Mouse (Mus musculus) MEL (cell line): ENCODE data around the gene Scai. TPM values are rescaled to one million over a fixed set of nuclear protein-coding genes. Genes with fewer than 3 reads are reported as not detected.

Source experiments
- DNase-seq: peaks from one replicate; pipeline ENCODE4 v3.0.0; 2011; ENCODE audit warnings: low read depth, low spot score
- H3K27ac ChIP-seq: 2 replicates; pipeline ENCODE4 v1.5.1; 2012; ENCODE audit warnings: low read depth, mild to moderate bottlenecking, control low read depth, low read length, moderate library complexity; ENCODE audit not compliant: control insufficient read depth
- H3K27me3 ChIP-seq, 2 experiments: fragments of 150-350 bp in 1 of 2; sonication (generic) in 1 of 2; 2 replicates each; pipeline ENCODE4 v1.6.1; 2012; ENCODE audit warnings: low read length in 2 of 2, mild to moderate bottlenecking in 2 of 2, improper control_type of control experiment in 1 of 2, moderate library complexity in 1 of 2; ENCODE audit not compliant: insufficient read depth in 2 of 2, control insufficient read depth in 1 of 2
- H3K36me3 ChIP-seq, 2 experiments: 2 replicates each; pipeline ENCODE4 v1.6.1; 2012 to 2014; ENCODE audit warnings: low read length in 2 of 2, improper control_type of control experiment in 1 of 2, inconsistent platforms in 1 of 2, mild to moderate bottlenecking in 1 of 2; ENCODE audit not compliant: insufficient read depth in 2 of 2, control insufficient read depth in 1 of 2
- H3K4me1 ChIP-seq, 2 experiments: fragments of 150-350 bp in 1 of 2; sonication (generic) in 1 of 2; 2 replicates each; pipeline ENCODE4 v1.6.1; 2012; ENCODE audit warnings: low read length in 2 of 2, improper control_type of control experiment in 1 of 2, mild to moderate bottlenecking in 1 of 2; ENCODE audit not compliant: insufficient read depth in 2 of 2, control insufficient read depth in 1 of 2
- H3K4me3 ChIP-seq, 2 experiments: fragments of 150-350 bp in 1 of 2; sonication (generic) in 1 of 2; 2 replicates each; pipeline ENCODE4 v1.5.1; 2012; ENCODE audit warnings: low read depth in 2 of 2, low read length in 2 of 2, mild to moderate bottlenecking in 2 of 2, moderate library complexity in 2 of 2, control low read depth in 1 of 2, improper control_type of control experiment in 1 of 2; ENCODE audit not compliant: control insufficient read depth in 1 of 2, insufficient read depth in 1 of 2
- H3K79me2 ChIP-seq: 2 replicates; pipeline ENCODE4 v1.6.1; 2012; ENCODE audit warnings: mild to moderate bottlenecking, low read length, moderate library complexity; ENCODE audit not compliant: control insufficient read depth, poor library complexity, insufficient read depth
- H3K9ac ChIP-seq: 2 replicates; pipeline ENCODE4 v1.6.1; 2012; ENCODE audit warnings: low read depth, mild to moderate bottlenecking, control low read depth, low read length, moderate library complexity; ENCODE audit not compliant: control insufficient read depth, poor library complexity, severe bottlenecking
- H3K9me3 ChIP-seq: fragments of 150-350 bp; sonication (generic); replicated peaks from 2 replicates; pipeline ENCODE4 v1.6.1; 2012; ENCODE audit warnings: mild to moderate bottlenecking, low read length, improper control_type of control experiment, moderate library complexity; ENCODE audit not compliant: insufficient read depth
- BHLHE40 ChIP-seq: IDR thresholded peaks from 2 replicates; pipeline ENCODE4 v1.6.1; 2012; ENCODE audit warnings: low read depth, mild to moderate bottlenecking, inconsistent platforms, low read length, improper control_type of control experiment, borderline replicate concordance
- E2F4 ChIP-seq: IDR thresholded peaks from 2 replicates; pipeline ENCODE4 v1.6.1; 2011; ENCODE audit warnings: low read depth, low read length, improper control_type of control experiment, borderline replicate concordance
- EP300 ChIP-seq, 2 experiments: IDR thresholded peaks; 2 replicates each; pipeline ENCODE4 v1.6.1; 2011; ENCODE audit warnings: improper control_type of control experiment in 2 of 2, low read length in 2 of 2, low read depth in 1 of 2, mild to moderate bottlenecking in 1 of 2
- ETS1 ChIP-seq: IDR thresholded peaks from 2 replicates; pipeline ENCODE4 v1.6.1; 2012; ENCODE audit warnings: low read depth, mild to moderate bottlenecking, inconsistent platforms, low read length, improper control_type of control experiment, moderate library complexity
- GABPA ChIP-seq: IDR thresholded peaks from 2 replicates; pipeline ENCODE4 v1.6.1; 2012; ENCODE audit warnings: low read depth, mild to moderate bottlenecking, inconsistent platforms, low read length, improper control_type of control experiment, moderate library complexity
- GATA1 ChIP-seq: IDR thresholded peaks from 2 replicates; pipeline ENCODE4 v1.6.1; 2011; ENCODE audit warnings: low read depth, low read length, improper control_type of control experiment
- HCFC1 ChIP-seq: IDR thresholded peaks from 2 replicates; pipeline ENCODE4 v1.6.1; 2012; ENCODE audit warnings: low read depth, mild to moderate bottlenecking, inconsistent platforms, low read length, improper control_type of control experiment, moderate library complexity
- JUND ChIP-seq: IDR thresholded peaks from 2 replicates; pipeline ENCODE4 v1.6.1; 2011; ENCODE audit warnings: low read depth, mild to moderate bottlenecking, improper control_type of control experiment, low read length
- KAT2A ChIP-seq: conservative IDR thresholded peaks from 2 replicates; pipeline ENCODE4 v1.6.1; 2012; ENCODE audit warnings: low read depth, low read length, improper control_type of control experiment, inconsistent platforms
- MAFK ChIP-seq: IDR thresholded peaks from 2 replicates; pipeline ENCODE4 v1.6.1; 2011; ENCODE audit warnings: low read depth, mild to moderate bottlenecking, low read length, improper control_type of control experiment, borderline replicate concordance
- MAX ChIP-seq: IDR thresholded peaks from 2 replicates; pipeline ENCODE4 v1.6.1; 2011; ENCODE audit warnings: low read length, improper control_type of control experiment
- MAZ ChIP-seq: IDR thresholded peaks from 2 replicates; pipeline ENCODE4 v1.6.1; 2012; ENCODE audit warnings: low read depth, mild to moderate bottlenecking, inconsistent platforms, low read length, improper control_type of control experiment
- MEF2A ChIP-seq: IDR thresholded peaks from 2 replicates; pipeline ENCODE4 v1.6.1; 2014; ENCODE audit warnings: low read depth, mild to moderate bottlenecking, inconsistent platforms, low read length, improper control_type of control experiment; ENCODE audit not compliant: poor library complexity, insufficient replicate concordance, severe bottlenecking; ENCODE audit errors: extremely low read depth
- MYB ChIP-seq: IDR thresholded peaks from 2 replicates; pipeline ENCODE4 v1.6.1; 2011; ENCODE audit warnings: mild to moderate bottlenecking, low read depth, low read length, improper control_type of control experiment
- NELFE ChIP-seq: IDR thresholded peaks from 2 replicates; pipeline ENCODE4 v1.6.1; 2011; ENCODE audit warnings: low read depth, low read length, improper control_type of control experiment
- NRF1 ChIP-seq: IDR thresholded peaks from 2 replicates; pipeline ENCODE4 v1.6.1; 2014; ENCODE audit warnings: low read depth, mild to moderate bottlenecking, inconsistent platforms, low read length, improper control_type of control experiment, moderate library complexity; ENCODE audit not compliant: poor library complexity, insufficient read depth, severe bottlenecking
- POLR2A ChIP-seq, 2 experiments: IDR thresholded peaks; 2 replicates each; pipeline ENCODE4 v1.6.1; 2011 to 2012; ENCODE audit warnings: low read length in 2 of 2, mild to moderate bottlenecking in 2 of 2, control low read depth in 1 of 2, improper control_type of control experiment in 1 of 2, low read depth in 1 of 2, moderate library complexity in 1 of 2; ENCODE audit not compliant: control insufficient read depth in 1 of 2, insufficient read depth in 1 of 2, poor library complexity in 1 of 2
- POLR2AphosphoS5 ChIP-seq: IDR thresholded peaks from 2 replicates; pipeline ENCODE4 v1.6.1; 2012; ENCODE audit warnings: low read depth, borderline replicate concordance, mild to moderate bottlenecking, inconsistent platforms, low read length, moderate library complexity, mixed read lengths
- RCOR1 ChIP-seq: IDR thresholded peaks from 2 replicates; pipeline ENCODE4 v1.6.1; 2012; ENCODE audit warnings: low read depth, mild to moderate bottlenecking, inconsistent platforms, low read length, improper control_type of control experiment
- SIN3A ChIP-seq: IDR thresholded peaks from 2 replicates; pipeline ENCODE4 v1.6.1; 2012; ENCODE audit warnings: low read length, improper control_type of control experiment, inconsistent platforms
- SMC3 ChIP-seq: IDR thresholded peaks from 2 replicates; pipeline ENCODE4 v1.6.1; 2011; ENCODE audit warnings: low read depth, low read length, improper control_type of control experiment
- TAL1 ChIP-seq: IDR thresholded peaks from 2 replicates; pipeline ENCODE4 v1.6.1; 2012; ENCODE audit warnings: mild to moderate bottlenecking, inconsistent platforms, low read length, moderate library complexity, mixed read lengths
- TBP ChIP-seq: IDR thresholded peaks from 2 replicates; pipeline ENCODE4 v1.8.0; 2011; ENCODE audit warnings: low read depth, low read length, improper control_type of control experiment
- TCF12 ChIP-seq: IDR thresholded peaks from 2 replicates; pipeline ENCODE4 v1.6.1; 2014; ENCODE audit warnings: low read depth, mild to moderate bottlenecking, inconsistent platforms, low read length, improper control_type of control experiment, moderate library complexity
- UBTF ChIP-seq: IDR thresholded peaks from 2 replicates; pipeline ENCODE4 v1.6.1; 2012; ENCODE audit warnings: low read depth, mild to moderate bottlenecking, inconsistent platforms, low read length, improper control_type of control experiment, moderate library complexity, borderline replicate concordance; ENCODE audit not compliant: insufficient read depth
- USF2 ChIP-seq, 2 experiments: IDR thresholded peaks; 2 replicates each; pipeline ENCODE4 v1.6.1; 2011 to 2012; ENCODE audit warnings: improper control_type of control experiment in 2 of 2, low read length in 2 of 2, borderline replicate concordance in 1 of 2, inconsistent platforms in 1 of 2, low read depth in 1 of 2, mild to moderate bottlenecking in 1 of 2; ENCODE audit not compliant: insufficient read depth in 1 of 2
- ZC3H11A ChIP-seq: IDR thresholded peaks from 2 replicates; pipeline ENCODE4 v1.6.1; 2012; ENCODE audit warnings: low read depth, mild to moderate bottlenecking, inconsistent platforms, low read length, improper control_type of control experiment
- ZKSCAN1 ChIP-seq: IDR thresholded peaks from 2 replicates; pipeline ENCODE4 v1.6.1; 2012; ENCODE audit warnings: low read depth, mild to moderate bottlenecking, inconsistent platforms, low read length, improper control_type of control experiment, moderate library complexity
- ZMIZ1 ChIP-seq: IDR thresholded peaks from 2 replicates; pipeline ENCODE4 v1.6.1; 2012; ENCODE audit warnings: low read depth, mild to moderate bottlenecking, inconsistent platforms, low read length, improper control_type of control experiment, moderate library complexity
- polyA plus RNA-seq, 2 experiments: library from polyadenylated mRNA; stranded (reverse) in 1 of 2; unstranded in 1 of 2; fragments of >175 nt in 1 of 2; fragments of >200 nt in 1 of 2; gene quantifications; 2 replicates each; pipeline versions ENCODE4 v1.2.1 to v1.2.4; 2012; ENCODE audit warnings: low replicate concordance in 2 of 2, low read depth in 1 of 2; ENCODE audit not compliant: insufficient read length in 2 of 2, insufficient read depth in 1 of 2, missing spikeins in 1 of 2
- total RNA-seq: library from RNA; depleted of rRNA; stranded (reverse); fragments of 300-350 nt; gene quantifications from 2 replicates; pipeline ENCODE4 v1.2.3, GENCODE M21; 2012

Gene Scai
- total and polyA plus RNA-seq, 3 experiments: 1.8 to 4.6 TPM; not detected in 1

DNA sequence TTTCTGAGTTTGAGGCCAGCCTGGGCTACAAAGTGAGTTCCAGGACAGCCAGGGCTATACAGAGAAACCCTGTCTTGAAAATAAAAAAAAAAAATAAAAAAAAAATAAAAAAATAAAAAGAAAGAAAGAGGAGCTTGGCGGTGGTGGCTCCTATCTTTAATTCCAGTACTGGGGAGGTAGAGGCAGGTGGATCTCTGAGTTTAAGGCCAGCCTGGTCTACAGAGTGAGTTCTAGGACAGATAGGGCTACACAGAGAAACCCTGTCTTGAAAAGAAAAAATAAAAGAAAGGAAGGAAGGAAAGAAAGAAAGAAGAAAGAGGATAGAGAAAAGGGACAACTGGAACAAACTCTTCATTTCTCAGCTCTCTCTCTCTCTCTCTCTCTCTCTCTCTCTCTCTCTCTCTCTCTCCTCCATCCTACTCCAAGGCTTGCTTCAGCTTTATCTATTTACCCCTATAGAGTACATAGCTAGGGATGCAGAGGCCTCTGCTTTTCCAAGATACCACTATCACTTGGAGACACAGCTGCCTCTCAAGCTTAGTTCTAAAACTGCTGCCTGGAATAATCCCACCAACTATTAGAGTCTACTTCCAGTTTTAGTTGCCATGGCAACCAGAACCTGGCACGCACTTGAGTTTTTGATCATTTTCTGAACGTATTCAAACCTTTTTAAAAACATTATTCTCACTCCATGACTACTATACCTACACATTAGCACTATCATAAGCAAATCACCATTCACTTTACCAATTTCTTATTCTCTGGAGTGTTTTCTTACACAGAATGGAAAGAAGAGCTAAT is 60.8 kb downstream of the Scai start:
- peak; percentile 68 for DNase-seq
- H3K27ac ChIP-seq: no peak overlapping the region

DNA sequence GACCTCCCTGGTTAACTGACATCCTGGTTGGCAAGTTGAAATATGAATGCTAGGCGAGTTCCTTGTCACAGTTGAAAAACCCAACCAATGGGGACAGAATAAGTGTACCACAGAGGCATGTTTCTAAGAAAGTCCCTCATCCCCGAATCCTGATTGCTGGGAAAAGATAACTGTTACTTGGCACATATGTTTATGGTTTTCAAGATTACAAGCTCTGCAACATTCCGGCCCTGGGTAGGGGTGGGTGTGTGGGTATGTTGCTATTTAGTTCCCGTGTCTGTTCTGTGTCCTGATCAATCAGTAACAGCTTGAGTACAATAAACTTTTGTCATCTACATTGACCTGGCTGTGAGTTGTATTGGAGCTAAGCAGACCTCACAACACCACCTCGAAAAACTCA is 66.4 kb downstream of the Scai start:
- Histone ChIP-seq H3K9ac (no peak overlapping the region), H3K27me3 (no peaks in the 10 kb centered on the region), H3K4me1 (no peaks in the 10 kb centered on the region), H3K9me3 (no peaks in the 10 kb centered on the region), H3K79me2 (no peaks in the 10 kb centered on the region), H3K27ac (no peak overlapping the region), H3K36me3 (no peaks in the 10 kb centered on the region; a peak in 1 of 4 replicates), H3K4me3 (no peak overlapping the region)
- no peak for TF ChIP-seq UBTF
- no peak for TF ChIP-seq POLR2A (IDR thresholded peaks at IDR 0.05; ENCODE audit: control insufficient read depth in 1 of 2, insufficient read depth in 1 of 2, low read depth in 1 of 2, low read length in 2 of 2, poor library complexity in 1 of 2)
- TF ChIP-seq E2F4: no peak
- TF ChIP-seq NRF1: no peak
- TF ChIP-seq SMC3: no peak
- TF ChIP-seq MAX: no peak
- TF ChIP-seq POLR2AphosphoS5: no peak
- TF ChIP-seq GABPA: no peak
- TF ChIP-seq MAFK: no peak
- TF ChIP-seq ZC3H11A: no peak
- TF ChIP-seq TAL1: no peak
- TF ChIP-seq JUND: no peak
- no peak for TF ChIP-seq MEF2A
- no peak for TF ChIP-seq NELFE
- TF ChIP-seq ZKSCAN1: no peak
- TF ChIP-seq USF2 (IDR thresholded peaks at IDR 0.05; ENCODE audit: borderline replicate concordance in 1 of 2, insufficient read depth in 1 of 2, low read depth in 1 of 2, low read length in 2 of 2): no peak
- no peak for DNase-seq

More for the DNA sequence above, 60.8 kb downstream of the Scai start:
- Histone ChIP-seq H3K9ac (no peak overlapping the region), H3K79me2 (no peaks in the 10 kb centered on the region), H3K27me3 (no peaks in the 10 kb centered on the region), H3K9me3 (no peaks in the 10 kb centered on the region), H3K36me3 (peaks cover 0 to 2% of the 10 kb centered on the region in 2 experiments; a peak in 1 of 4 replicates)
- TF ChIP-seq EP300 (IDR thresholded peaks at IDR 0.05; ENCODE audit: low read depth in 1 of 2, low read length in 2 of 2): peak; percentile 60 to 61; a peak in 3 of 4 replicates
- TF ChIP-seq BHLHE40: no peak
- no peak for TF ChIP-seq MYB
- peak; percentile 9; the same call in 1 of the 2 replicates for TF ChIP-seq RCOR1
- TF ChIP-seq POLR2AphosphoS5: no peak
- TF ChIP-seq TAL1: peak; percentile 74
- peak; percentile 14; the same call in 1 of the 2 replicates for TF ChIP-seq NELFE
- TF ChIP-seq HCFC1: no peak
- TF ChIP-seq KAT2A: no peak
- TF ChIP-seq GATA1: peak; percentile 60
- TF ChIP-seq TCF12: peak; percentile 65; the same call in 1 of the 2 replicates
- TF ChIP-seq SIN3A: no peak
- no peak for TF ChIP-seq TBP
- no peak for TF ChIP-seq MAZ
- TF ChIP-seq ZMIZ1: no peak
- peak; percentile 92 for TF ChIP-seq JUND
- TF ChIP-seq ETS1: 0 out of 2 replicates have a peak, but pooled peaks have one; percentile 15
- TF ChIP-seq MAX: no peak
- TF ChIP-seq SMC3: no peak
- TF ChIP-seq, all 39 proteins: peak for 8
- H3K4me1 ChIP-seq: peaks cover 0 to 3% of the 10 kb centered on the region in 2 experiments; a peak in 1 of 4 replicates
- H3K4me3 ChIP-seq: no peak overlapping the region
